In genomic region chr13:60086657-60087056, GRCm38 (mm10) we compare ENCODE assay signal across 11 mouse cellular contexts.
DNase-seq lines count a peak whose midpoint lies in the region; ATAC-seq lines count a peak whose summit lies in the region.
"Had no signal": no experiment of that assay in that cellular context is flagged by ENCODE, and none has a peak within 500 bp of the region (broad histone marks: within the 10 kb centered on the region; RNA-seq: fewer than 3 reads in every experiment).

No protein-coding gene starts in this region.

- no peak for ATAC-seq in heart, embryonic 12.5 days (ENCODE audit: insufficient number of reproducible peaks, low FRiP score)
- ATAC-seq in limb, embryonic 15.5 days (ENCODE audit: insufficient number of reproducible peaks, low FRiP score, low TSS enrichment, low read depth), result no peak
- ATAC-seq in forebrain, embryonic 12.5 days (ENCODE audit: low FRiP score), result no peak
- ATAC-seq: Patski had no signal

- H3K4me1 ChIP-seq in heart, embryonic 12.5 days (replicated peaks), result peaks cover 5% of the 10 kb centered on the region; the same call in 1 of the 2 replicates
- peaks cover 23% of the 10 kb centered on the region for H3K4me1 ChIP-seq in limb, embryonic 15.5 days
- peaks cover 21% of the 10 kb centered on the region for H3K4me1 ChIP-seq in limb, embryonic 10.5 days
- H3K4me1 ChIP-seq in forebrain, embryonic 12.5 days, result peaks cover 17% of the 10 kb centered on the region

- intact Hi-C loops in gastrocnemius, postnatal 36 days (cut with DNase I), result no loop called here

- H3K9ac ChIP-seq in heart, embryonic 12.5 days, result no peak overlapping the region
- no peak overlapping the region for H3K9ac ChIP-seq in limb, embryonic 15.5 days
- H3K9ac ChIP-seq in forebrain, embryonic 12.5 days, result no peak overlapping the region
- H3K9ac ChIP-seq: stomach, embryonic 15.5 days had no signal

- H3K4me3 ChIP-seq in heart, embryonic 12.5 days, result no peak overlapping the region
- no peak overlapping the region for H3K4me3 ChIP-seq in limb, embryonic 15.5 days
- no peak overlapping the region for H3K4me3 ChIP-seq in limb, embryonic 10.5 days
- no peak overlapping the region for H3K4me3 ChIP-seq in forebrain, embryonic 12.5 days (replicated peaks)
- H3K4me3 ChIP-seq: stomach, embryonic 15.5 days had no signal

- WGBS in heart, embryonic 12.5 days, result 88% methylated on average over 8 of the region's 8 CpGs
- WGBS in limb, embryonic 15.5 days, result 53% methylated on average over 8 of the region's 8 CpGs
- WGBS in limb, embryonic 10.5 days, result 90% methylated on average over 8 of the region's 8 CpGs
- WGBS in forebrain, embryonic 12.5 days, result 84% methylated on average over 8 of the region's 8 CpGs

- H3K27me3 ChIP-seq in heart, embryonic 12.5 days (replicated peaks), result no peaks in the 10 kb centered on the region
- no peaks in the 10 kb centered on the region for H3K27me3 ChIP-seq in limb, embryonic 15.5 days
- H3K27me3 ChIP-seq in limb, embryonic 10.5 days (ENCODE audit: low read depth, poor library complexity, severe bottlenecking), result no peaks in the 10 kb centered on the region
- 0 out of 2 replicates have a peak, but pooled peaks cover 16% of the 10 kb centered on the region for H3K27me3 ChIP-seq in forebrain, embryonic 12.5 days
- H3K27me3 ChIP-seq: Patski; stomach, embryonic 15.5 days had no signal

- H3K36me3 ChIP-seq in heart, embryonic 12.5 days, result no peaks in the 10 kb centered on the region
- H3K36me3 ChIP-seq in limb, embryonic 15.5 days, result no peaks in the 10 kb centered on the region
- no peaks in the 10 kb centered on the region for H3K36me3 ChIP-seq in limb, embryonic 10.5 days
- no peaks in the 10 kb centered on the region for H3K36me3 ChIP-seq in forebrain, embryonic 12.5 days (replicated peaks)
- H3K36me3 ChIP-seq: stomach, embryonic 15.5 days had no signal

- no peak overlapping the region for H3K27ac ChIP-seq in heart, embryonic 12.5 days (ENCODE audit: poor library complexity, severe bottlenecking)
- H3K27ac ChIP-seq in limb, embryonic 15.5 days, result 0 out of 2 replicates have a peak overlapping the region, but pooled peaks have one; percentile 59
- H3K27ac ChIP-seq in limb, embryonic 10.5 days, result no peak overlapping the region; the same call in 1 of the 2 replicates
- H3K27ac ChIP-seq in forebrain, embryonic 12.5 days, result no peak overlapping the region
- H3K27ac ChIP-seq: stomach, embryonic 15.5 days had no signal

- no peak overlapping the region for H3K4me2 ChIP-seq in heart, embryonic 12.5 days
- H3K4me2 ChIP-seq in limb, embryonic 15.5 days, result no peak overlapping the region
- no peak overlapping the region for H3K4me2 ChIP-seq in forebrain, embryonic 12.5 days
- H3K4me2 ChIP-seq: stomach, embryonic 15.5 days had no signal

- 0 out of 2 replicates have a peak, but pooled peaks cover 6% of the 10 kb centered on the region for H3K9me3 ChIP-seq in heart, embryonic 12.5 days (replicated peaks)
- H3K9me3 ChIP-seq in limb, embryonic 15.5 days, result no peaks in the 10 kb centered on the region
- H3K9me3 ChIP-seq in limb, embryonic 10.5 days (replicated peaks), result no peaks in the 10 kb centered on the region
- 0 out of 2 replicates have a peak, but pooled peaks cover 4% of the 10 kb centered on the region for H3K9me3 ChIP-seq in forebrain, embryonic 12.5 days
- H3K9me3 ChIP-seq: stomach, embryonic 15.5 days had no signal

- peak; percentile 97 for DNase-seq in heart, adult 11 months
- no peak for DNase-seq in limb, embryonic 10.5 days (ENCODE audit: low spot score)
- DNase-seq in gastrocnemius, postnatal 36 days, result peak; percentile 47 to 54
- DNase-seq in lung, postnatal 25 days (ENCODE audit: low spot score), result peak; percentile 33
- DNase-seq in liver, result no peak
- DNase-seq: adrenal gland, postnatal 36 days had no signal

Comparison
In these comparisons a context has a peak if more than half of its experiments do, and no peak if none do; other contexts are left out.
1. DNase-seq: peak in heart, adult 11 months (single experiment), gastrocnemius, postnatal 36 days (2 of 2) and lung, postnatal 25 days (single experiment); none in limb, embryonic 10.5 days (single experiment) and liver (single experiment).